Mouse (Mus musculus) limb, embryonic 12.5 days (tissue): ENCODE results near the gene Igfn1. TPM values are rescaled to one million over a fixed set of nuclear protein-coding genes. Genes with fewer than 3 reads are reported as not detected.

ENCODE experiments used
- ATAC-seq: fragments of 200-750 bp; cut with Nextera tagmentation; 2 replicates; pipeline ENCODE4 v1.8.0; 2017; ENCODE audit warnings: low read depth, moderate TSS enrichment; ENCODE audit not compliant: insufficient number of reproducible peaks, insufficient read depth, low FRiP score, low TSS enrichment
- H3K27ac ChIP-seq: fragments of 300-500 bp; sonication (generic); 2 replicates; pipeline ENCODE4 v1.5.1; 2016; ENCODE audit warnings: mild to moderate bottlenecking, moderate library complexity
- H3K27me3 ChIP-seq: fragments of 300-500 bp; sonication (generic); 2 replicates; pipeline ENCODE4 v1.6.1; 2016; ENCODE audit warnings: mild to moderate bottlenecking, moderate library complexity
- H3K36me3 ChIP-seq: fragments of 300-500 bp; sonication (generic); 2 replicates; pipeline ENCODE4 v1.6.1; 2016; ENCODE audit warnings: mild to moderate bottlenecking, moderate library complexity
- H3K4me1 ChIP-seq: fragments of 300-500 bp; sonication (generic); replicated peaks from 2 replicates; pipeline ENCODE4 v1.6.1; 2016
- H3K4me2 ChIP-seq: fragments of 300-500 bp; sonication (generic); 2 replicates; pipeline ENCODE4 v1.6.1; 2016; ENCODE audit warnings: mild to moderate bottlenecking, moderate library complexity
- H3K4me3 ChIP-seq: fragments of 300-500 bp; sonication (generic); replicated peaks from 2 replicates; pipeline ENCODE4 v1.5.1; 2016; ENCODE audit warnings: mild to moderate bottlenecking
- H3K9ac ChIP-seq: fragments of 300-500 bp; sonication (generic); replicated peaks from 2 replicates; pipeline ENCODE4 v1.6.1; 2016; ENCODE audit warnings: mild to moderate bottlenecking, moderate library complexity
- H3K9me3 ChIP-seq: fragments of 300-500 bp; sonication (generic); 2 replicates; pipeline ENCODE4 v1.6.1; 2016; ENCODE audit warnings: mild to moderate bottlenecking, moderate library complexity
- WGBS: fragments of 180-500 bp; shearing (Covaris S2); methylation state at CpG from one replicate; pipeline ENCODE4 v1.1.7; 2016; 5-methylcytosine and 5-hydroxymethylcytosine counted together
- polyA plus RNA-seq: library from polyadenylated mRNA; unstranded; fragments of >200 nt; fragmentation: Nextera tagmentation; extraction: Ambion mirVana; gene quantifications from 2 replicates; pipeline ENCODE4 v1.2.1, GENCODE M21; 2016

Gene Igfn1
- polyA plus RNA-seq, 1 experiment from 2014 or later, result 0.14 TPM

- Histone ChIP-seq H3K4me2 (no peak overlapping the region), H3K36me3 (no peaks in the 10 kb centered on the region), H3K4me3 (no peak overlapping the region), H3K27ac (no peak overlapping the region), H3K9me3 (no peaks in the 10 kb centered on the region), H3K4me1 (0 out of 2 replicates have a peak, but pooled peaks cover 4% of the 10 kb centered on the region), H3K9ac (no peak overlapping the region), H3K27me3 (peaks cover 22% of the 10 kb centered on the region)
- WGBS, result 53% methylated on average over 3 of the region's 3 CpGs
- no peak for ATAC-seq
Measured at GRCm38 (mm10) chr1:135929876-135930275, 76.3 kb downstream of the Igfn1 start.

GRCm38 (mm10) chr1:135925848-135926247 lies 80.3 kb downstream of the Igfn1 start:
- H3K27ac ChIP-seq, result no peak overlapping the region
- no peak for ATAC-seq
- H3K36me3 ChIP-seq, result no peaks in the 10 kb centered on the region
- no peak overlapping the region for H3K9ac ChIP-seq
- no peak overlapping the region for H3K4me3 ChIP-seq
- H3K27me3 ChIP-seq, result peaks cover 63% of the 10 kb centered on the region
- H3K4me1 ChIP-seq, result 0 out of 2 replicates have a peak, but pooled peaks cover 4% of the 10 kb centered on the region
- H3K4me2 ChIP-seq, result no peak overlapping the region
- 68% methylated on average over 5 of the region's 5 CpGs for WGBS
- no peaks in the 10 kb centered on the region for H3K9me3 ChIP-seq

GRCm38 (mm10) chr1:135924377-135924994 lies 81.7 kb downstream of the Igfn1 start:
- no peak overlapping the region for H3K9ac ChIP-seq
- no peaks in the 10 kb centered on the region for H3K9me3 ChIP-seq
- H3K4me1 ChIP-seq, result peaks cover 11% of the 10 kb centered on the region; the same call in 1 of the 2 replicates
- WGBS, result 66% methylated on average over 5 of the region's 5 CpGs
- H3K36me3 ChIP-seq, result no peaks in the 10 kb centered on the region
- no peak for ATAC-seq
- H3K4me2 ChIP-seq, result no peak overlapping the region
- no peak overlapping the region for H3K27ac ChIP-seq
- H3K27me3 ChIP-seq, result peaks cover 76% of the 10 kb centered on the region
- H3K4me3 ChIP-seq, result no peak overlapping the region

DNA sequence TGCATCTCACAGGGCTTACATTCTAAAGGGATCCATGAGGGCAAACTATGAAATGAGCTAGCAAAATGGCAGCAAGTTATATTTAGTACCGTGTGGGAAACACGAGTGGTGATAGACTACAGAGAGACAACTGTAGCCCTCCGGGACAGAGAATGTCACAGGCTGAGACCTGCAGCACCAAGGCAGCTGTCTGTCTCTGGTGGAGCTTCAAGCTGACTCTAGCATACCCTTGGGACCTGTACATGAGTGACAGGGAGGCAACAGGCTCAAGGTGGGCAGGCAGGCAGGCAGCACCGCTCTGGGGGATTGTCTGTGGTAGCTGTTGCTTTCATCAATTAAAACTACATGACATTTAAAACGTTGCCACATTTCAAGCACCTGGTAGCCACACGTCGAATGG lies 82.9 kb downstream of the Igfn1 start:
- peaks cover 19% of the 10 kb centered on the region; the same call in 1 of the 2 replicates for H3K4me1 ChIP-seq
- H3K27ac ChIP-seq, result no peak overlapping the region
- no peak overlapping the region for H3K9ac ChIP-seq
- no peaks in the 10 kb centered on the region for H3K36me3 ChIP-seq
- H3K4me3 ChIP-seq, result no peak overlapping the region
- H3K9me3 ChIP-seq, result no peaks in the 10 kb centered on the region
- peaks cover 89% of the 10 kb centered on the region for H3K27me3 ChIP-seq
- ATAC-seq, result no peak
- H3K4me2 ChIP-seq, result no peak overlapping the region
- WGBS, result 70% methylated on average over 7 of the region's 7 CpGs

GRCm38 (mm10) chr1:135918644-135919407 lies 87.3 kb downstream of the Igfn1 start, which contains the start of gene Pkp1:
Gene Pkp1 (minus strand): TSS chr1:135919207.
- no peak for ATAC-seq
- peaks cover 92% of the 10 kb centered on the region for H3K27me3 ChIP-seq
- H3K4me3 ChIP-seq, result peak within 1 kb of the TSS; percentile 38
- H3K9ac ChIP-seq, result peak within 1 kb of the TSS; percentile 47; the same call in 1 of the 2 replicates
- under 1% methylated on average over 65 of the region's 67 CpGs for WGBS
- no peaks in the 10 kb centered on the region for H3K36me3 ChIP-seq
- peaks cover 18% of the 10 kb centered on the region; the same call in 1 of the 2 replicates for H3K4me1 ChIP-seq
- H3K27ac ChIP-seq, result no peak within 1 kb of the TSS
- peak within 1 kb of the TSS; percentile 56 for H3K4me2 ChIP-seq
- H3K9me3 ChIP-seq, result no peaks in the 10 kb centered on the region

GRCm38 (mm10) chr1:135917206-135917605 lies 88.9 kb downstream of the Igfn1 start:
- no peak overlapping the region for H3K4me3 ChIP-seq
- no peak for ATAC-seq
- peaks cover 18% of the 10 kb centered on the region; the same call in 1 of the 2 replicates for H3K4me1 ChIP-seq
- no peaks in the 10 kb centered on the region for H3K36me3 ChIP-seq
- H3K27ac ChIP-seq, result no peak overlapping the region
- H3K27me3 ChIP-seq, result peaks cover 82% of the 10 kb centered on the region
- 16% methylated on average over 5 of the region's 5 CpGs for WGBS
- H3K4me2 ChIP-seq, result no peak overlapping the region
- H3K9ac ChIP-seq, result no peak overlapping the region
- no peaks in the 10 kb centered on the region for H3K9me3 ChIP-seq

GRCm38 (mm10) chr1:135916486-135917058 lies 89.6 kb downstream of the Igfn1 start:
- no peak overlapping the region for H3K27ac ChIP-seq
- H3K9ac ChIP-seq, result no peak overlapping the region
- 37% methylated on average over 5 of the region's 5 CpGs for WGBS
- no peak overlapping the region for H3K4me3 ChIP-seq
- no peak overlapping the region for H3K4me2 ChIP-seq
- no peak for ATAC-seq
- H3K36me3 ChIP-seq, result no peaks in the 10 kb centered on the region
- peaks cover 18% of the 10 kb centered on the region; the same call in 1 of the 2 replicates for H3K4me1 ChIP-seq
- no peaks in the 10 kb centered on the region for H3K9me3 ChIP-seq
- peaks cover 81% of the 10 kb centered on the region for H3K27me3 ChIP-seq

- Histone ChIP-seq H3K4me1 (peaks cover 10% of the 10 kb centered on the region), H3K9me3 (no peaks in the 10 kb centered on the region), H3K4me3 (no peak overlapping the region), H3K36me3 (no peaks in the 10 kb centered on the region), H3K27ac (no peak overlapping the region), H3K9ac (no peak overlapping the region), H3K4me2 (no peak overlapping the region), H3K27me3 (peaks cover 75% of the 10 kb centered on the region)
- ATAC-seq, result no peak
- WGBS, result 75% methylated on average over 4 of the region's 4 CpGs
Measured at GRCm38 (mm10) chr1:135913657-135914056, 92.5 kb downstream of the Igfn1 start.

- Histone ChIP-seq H3K4me2 (no peak overlapping the region), H3K27ac (no peak overlapping the region), H3K4me3 (no peak overlapping the region), H3K27me3 (peaks cover 37% of the 10 kb centered on the region), H3K9me3 (no peaks in the 10 kb centered on the region), H3K4me1 (peaks cover 7% of the 10 kb centered on the region), H3K9ac (no peak overlapping the region), H3K36me3 (no peaks in the 10 kb centered on the region)
- ATAC-seq, result no peak
- WGBS, result 13% methylated on average over 6 of the region's 6 CpGs
Measured at GRCm38 (mm10) chr1:135909381-135909780, 96.8 kb downstream of the Igfn1 start.

DNA sequence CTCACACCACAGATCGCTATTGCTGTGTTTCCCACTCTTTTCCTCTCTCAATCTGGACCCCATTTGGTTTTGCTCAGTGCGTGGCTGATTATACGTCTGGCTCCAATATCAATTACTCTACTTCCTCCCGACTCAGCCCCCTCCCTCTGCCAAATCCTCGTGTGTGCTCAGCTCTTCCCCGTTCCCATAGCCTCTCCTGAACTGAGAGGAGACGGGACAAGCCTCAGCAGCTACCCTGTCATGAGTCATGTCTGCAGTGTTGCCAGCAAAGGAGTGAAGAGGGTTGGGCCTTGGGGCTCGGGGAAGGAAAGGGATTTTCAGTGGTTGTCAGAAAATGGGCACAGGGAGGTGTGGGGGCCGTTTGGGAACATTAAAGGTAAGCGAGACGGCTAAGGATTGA lies 99.4 kb downstream of the Igfn1 start:
- H3K4me2 ChIP-seq, result no peak overlapping the region

More for the DNA sequence above, 99.4 kb downstream of the Igfn1 start:
- no peak for ATAC-seq
- H3K27ac ChIP-seq, result no peak overlapping the region
- peaks cover 7% of the 10 kb centered on the region for H3K4me1 ChIP-seq
- H3K4me3 ChIP-seq, result no peak overlapping the region
- H3K9ac ChIP-seq, result no peak overlapping the region
- H3K27me3 ChIP-seq, result peaks cover 27% of the 10 kb centered on the region
- no peaks in the 10 kb centered on the region for H3K36me3 ChIP-seq
- WGBS, result 30% methylated on average over 11 of the region's 11 CpGs
- no peaks in the 10 kb centered on the region for H3K9me3 ChIP-seq
